ENCODE assay signal across 13 mouse cellular contexts in genomic region chr5:120157115-120157514, GRCm38 (mm10). TPM values are rescaled to one million over a fixed set of nuclear protein-coding genes. Genes with fewer than 3 reads are reported as not detected.
DNase-seq lines count a peak whose midpoint lies in the region; ATAC-seq lines count a peak whose summit lies in the region.
"Had no signal": no experiment of that assay in that cellular context is flagged by ENCODE, and none has a peak within 500 bp of the region (broad histone marks: within the 10 kb centered on the region; RNA-seq: fewer than 3 reads in every experiment).

No protein-coding gene starts in this region.

- peaks cover 46% of the 10 kb centered on the region for H3K4me1 ChIP-seq in hindbrain, embryonic 13.5 days (replicated peaks)
- peaks cover 23% of the 10 kb centered on the region for H3K4me1 ChIP-seq in hindbrain, embryonic 12.5 days
- H3K4me1 ChIP-seq in neural tube, embryonic 13.5 days (replicated peaks), result peaks cover 33% of the 10 kb centered on the region

- DNase-seq in frontal cortex, postnatal 25 days (ENCODE audit: low spot score in 2 of 2), result no peak
- no peak for DNase-seq in neural tube, embryonic 10.5 days (ENCODE audit: extremely low spot score, low spot score)
- DNase-seq: cerebellum, postnatal 14 days; lung, adult 2 months; spleen, adult 18-20 months; thymus, postnatal 25 days had no signal

- no peak overlapping the region for H3K9ac ChIP-seq in hindbrain, embryonic 13.5 days
- no peak overlapping the region for H3K9ac ChIP-seq in hindbrain, embryonic 12.5 days
- H3K9ac ChIP-seq in neural tube, embryonic 13.5 days, result no peak overlapping the region
- H3K9ac ChIP-seq: kidney, embryonic 15.5 days; limb, embryonic 13.5 days had no signal

- ATAC-seq in frontal cortex, adult (ENCODE audit: low TSS enrichment), result peak; percentile 79; the same call in 1 of the 2 replicates
- ATAC-seq in hindbrain, embryonic 13.5 days (ENCODE audit: low FRiP score), result no peak
- ATAC-seq in hindbrain, embryonic 12.5 days (ENCODE audit: low FRiP score), result no peak
- no peak for ATAC-seq in neural tube, embryonic 13.5 days (ENCODE audit: low read depth)
- ATAC-seq in inflammation-experienced regulatory T-cells, adult 6 months, result no peak

- no peak overlapping the region for H3K4me3 ChIP-seq in hindbrain, embryonic 13.5 days
- H3K4me3 ChIP-seq in hindbrain, embryonic 12.5 days, result no peak overlapping the region
- H3K4me3 ChIP-seq in neural tube, embryonic 13.5 days, result no peak overlapping the region
- H3K4me3 ChIP-seq: kidney, embryonic 15.5 days; limb, embryonic 13.5 days had no signal

- no peak overlapping the region for H3K4me2 ChIP-seq in hindbrain, embryonic 13.5 days
- H3K4me2 ChIP-seq in hindbrain, embryonic 12.5 days (replicated peaks), result no peak overlapping the region
- no peak overlapping the region for H3K4me2 ChIP-seq in neural tube, embryonic 13.5 days
- H3K4me2 ChIP-seq: kidney, embryonic 15.5 days; limb, embryonic 13.5 days had no signal

- WGBS in hindbrain, embryonic 13.5 days, result 76% methylated on average over 3 of the region's 3 CpGs
- WGBS in hindbrain, embryonic 12.5 days, result 80% methylated on average over 3 of the region's 3 CpGs
- WGBS in neural tube, embryonic 13.5 days, result 91% methylated on average over 3 of the region's 3 CpGs

- H3K27me3 ChIP-seq in hindbrain, embryonic 13.5 days, result 0 out of 2 replicates have a peak, but pooled peaks cover 2% of the 10 kb centered on the region
- H3K27me3 ChIP-seq in hindbrain, embryonic 12.5 days, result no peaks in the 10 kb centered on the region
- H3K27me3 ChIP-seq in neural tube, embryonic 13.5 days, result no peaks in the 10 kb centered on the region
- H3K27me3 ChIP-seq: kidney, embryonic 15.5 days; limb, embryonic 13.5 days had no signal

- no peaks in the 10 kb centered on the region for H3K36me3 ChIP-seq in hindbrain, embryonic 13.5 days
- H3K36me3 ChIP-seq in hindbrain, embryonic 12.5 days, result no peaks in the 10 kb centered on the region
- H3K36me3 ChIP-seq in neural tube, embryonic 13.5 days, result no peaks in the 10 kb centered on the region
- H3K36me3 ChIP-seq: kidney, embryonic 15.5 days had no signal

- H3K9me3 ChIP-seq in hindbrain, embryonic 13.5 days, result no peaks in the 10 kb centered on the region
- H3K9me3 ChIP-seq in hindbrain, embryonic 12.5 days (replicated peaks), result no peaks in the 10 kb centered on the region
- no peaks in the 10 kb centered on the region for H3K9me3 ChIP-seq in neural tube, embryonic 13.5 days
- H3K9me3 ChIP-seq: kidney, embryonic 15.5 days; limb, embryonic 13.5 days had no signal

- H3K27ac ChIP-seq in hindbrain, embryonic 13.5 days, result peak overlapping the region; percentile 89
- no peak overlapping the region for H3K27ac ChIP-seq in hindbrain, embryonic 12.5 days
- peak overlapping the region; percentile 90 for H3K27ac ChIP-seq in neural tube, embryonic 13.5 days (replicated peaks)
- H3K27ac ChIP-seq: kidney, embryonic 15.5 days; limb, embryonic 13.5 days had no signal

RNA-seq across cellular contexts. Expression of gene Rbm19, which starts 40.9 kb away (rescaled TPM):
- polyA plus RNA-seq in hindbrain, embryonic 13.5 days (2015; fragmentation: Nextera tagmentation; extraction: Ambion mirVana), result 16.2 and 18.1 TPM in 2 replicates
- 26.3 and 28.2 TPM in 2 replicates for polyA plus RNA-seq in hindbrain, embryonic 12.5 days (2016; fragmentation: Nextera tagmentation; extraction: Ambion mirVana)
- polyA plus RNA-seq in neural tube, embryonic 13.5 days (2015; fragmentation: Nextera tagmentation; extraction: Ambion mirVana), result 17.5 and 18.8 TPM in 2 replicates
- 10 to 100 TPM; 11.6 to 18.9 (median 11.9) TPM for polyA plus RNA-seq in inflammation-experienced regulatory T-cells, adult 6 months (2017; shearing (Covaris generic))
